Mouse (Mus musculus): ENCODE data around the gene Tas2r118. TPM values are rescaled to one million over a fixed set of nuclear protein-coding genes. Genes with fewer than 3 reads are reported as not detected.

The Tas2r118 gene
- not detected in 2 replicates for polyA plus RNA-seq (2015; fragmentation: Nextera tagmentation; extraction: Ambion mirVana)

GRCm38 (mm10) chr6:23969960-23970359 is at the start of gene Tas2r118:
Tas2r118 (minus strand) TSS chr6:23970060.
- no peak for ATAC-seq
- H3K4me2 ChIP-seq (replicated peaks; ENCODE audit: low read depth), result no peak within 1 kb of the TSS
- H3K9ac ChIP-seq (ENCODE audit: low read depth, low read length), result no peak within 1 kb of the TSS
- H3K27me3 ChIP-seq (replicated peaks; ENCODE audit: control insufficient read depth, insufficient read depth, low read length), result no peaks in the 10 kb centered on the region
- H3K4me1 ChIP-seq (replicated peaks; ENCODE audit: control insufficient read depth, insufficient read depth, low read length), result no peaks in the 10 kb centered on the region
- WGBS, result 92% methylated on average over 5 of the region's 5 CpGs
- H3K9me3 ChIP-seq (ENCODE audit: control insufficient read depth), result no peaks in the 10 kb centered on the region
- no peak for TF ChIP-seq CTCF (IDR thresholded peaks at IDR 0.05; ENCODE audit: low read depth)
- no peaks in the 10 kb centered on the region for H3K36me3 ChIP-seq (ENCODE audit: control insufficient read depth, insufficient read depth)
- H3K27ac ChIP-seq (ENCODE audit: low read depth, low read length), result no peak within 1 kb of the TSS
- no peak within 1 kb of the TSS for H3K4me3 ChIP-seq (ENCODE audit: low read depth, low read length)

- H3K4me1 ChIP-seq (replicated peaks; ENCODE audit: control insufficient read depth, insufficient read depth, low read length), result no peaks in the 10 kb centered on the region
- no peaks in the 10 kb centered on the region for H3K36me3 ChIP-seq (ENCODE audit: control insufficient read depth, insufficient read depth)
- no peak for TF ChIP-seq CTCF (IDR thresholded peaks at IDR 0.05; ENCODE audit: low read depth)
- ATAC-seq, result peak; percentile 82
- no peaks in the 10 kb centered on the region for H3K9me3 ChIP-seq (ENCODE audit: control insufficient read depth)
- no peak overlapping the region for H3K4me2 ChIP-seq (replicated peaks; ENCODE audit: low read depth)
- 56% methylated on average over 5 of the region's 5 CpGs for WGBS
- no peaks in the 10 kb centered on the region for H3K27me3 ChIP-seq (replicated peaks; ENCODE audit: control insufficient read depth, insufficient read depth, low read length)
- no peak overlapping the region for H3K27ac ChIP-seq (ENCODE audit: low read depth, low read length)
- no peak overlapping the region for H3K9ac ChIP-seq (ENCODE audit: low read depth, low read length)
- H3K4me3 ChIP-seq (ENCODE audit: low read depth, low read length), result no peak overlapping the region
Measured at GRCm38 (mm10) chr6:24018320-24018719, 48.5 kb upstream of the Tas2r118 start.

- H3K9ac ChIP-seq (ENCODE audit: low read depth, low read length), result no peak overlapping the region
- no peak overlapping the region for H3K4me2 ChIP-seq (replicated peaks; ENCODE audit: low read depth)
- no peak for ATAC-seq
- H3K36me3 ChIP-seq (ENCODE audit: control insufficient read depth, insufficient read depth), result no peaks in the 10 kb centered on the region
- no peak overlapping the region for H3K4me3 ChIP-seq (ENCODE audit: low read depth, low read length)
- H3K27me3 ChIP-seq (replicated peaks; ENCODE audit: control insufficient read depth, insufficient read depth, low read length), result no peaks in the 10 kb centered on the region
- no peaks in the 10 kb centered on the region for H3K9me3 ChIP-seq (ENCODE audit: control insufficient read depth)
- no peak for TF ChIP-seq CTCF (IDR thresholded peaks at IDR 0.05; ENCODE audit: low read depth)
- WGBS, result 69% methylated on average over 2 of the region's 2 CpGs
- H3K4me1 ChIP-seq (replicated peaks; ENCODE audit: control insufficient read depth, insufficient read depth, low read length), result no peaks in the 10 kb centered on the region
- no peak overlapping the region for H3K27ac ChIP-seq (ENCODE audit: low read depth, low read length)
Measured at GRCm38 (mm10) chr6:23993276-23993675, 23.4 kb upstream of the Tas2r118 start.

- H3K4me2 ChIP-seq (replicated peaks; ENCODE audit: low read depth), result no peak overlapping the region
Measured at GRCm38 (mm10) chr6:23990687-23991387, 21.0 kb upstream of the Tas2r118 start.

GRCm38 (mm10) chr6:23986293-23986692 is 16.4 kb upstream of the Tas2r118 start:
- Histone ChIP-seq H3K36me3 (ENCODE audit: control insufficient read depth, insufficient read depth) (no peaks in the 10 kb centered on the region), H3K4me1 (replicated peaks; ENCODE audit: control insufficient read depth, insufficient read depth, low read length) (no peaks in the 10 kb centered on the region), H3K4me3 (ENCODE audit: low read depth, low read length) (no peak overlapping the region), H3K9ac (ENCODE audit: low read depth, low read length) (no peak overlapping the region), H3K4me2 (replicated peaks; ENCODE audit: low read depth) (no peak overlapping the region), H3K27me3 (replicated peaks; ENCODE audit: control insufficient read depth, insufficient read depth, low read length) (no peaks in the 10 kb centered on the region), H3K27ac (ENCODE audit: low read depth, low read length) (no peak overlapping the region), H3K9me3 (ENCODE audit: control insufficient read depth) (no peaks in the 10 kb centered on the region)
- no peak for TF ChIP-seq CTCF (IDR thresholded peaks at IDR 0.05; ENCODE audit: low read depth)
- 93% methylated on average over 1 of the region's 1 CpGs for WGBS
- ATAC-seq, result no peak

More at GRCm38 (mm10) chr6:23990687-23991387, 21.0 kb upstream of the Tas2r118 start:
- no peak overlapping the region for H3K4me3 ChIP-seq (ENCODE audit: low read depth, low read length)
- no peak for ATAC-seq
- H3K27ac ChIP-seq (ENCODE audit: low read depth, low read length), result no peak overlapping the region
- H3K36me3 ChIP-seq (ENCODE audit: control insufficient read depth, insufficient read depth), result no peaks in the 10 kb centered on the region
- H3K9me3 ChIP-seq (ENCODE audit: control insufficient read depth), result no peaks in the 10 kb centered on the region
- no peaks in the 10 kb centered on the region for H3K27me3 ChIP-seq (replicated peaks; ENCODE audit: control insufficient read depth, insufficient read depth, low read length)
- WGBS, result 75% methylated on average over 3 of the region's 3 CpGs
- H3K4me1 ChIP-seq (replicated peaks; ENCODE audit: control insufficient read depth, insufficient read depth, low read length), result no peaks in the 10 kb centered on the region
- no peak overlapping the region for H3K9ac ChIP-seq (ENCODE audit: low read depth, low read length)
- TF ChIP-seq CTCF (IDR thresholded peaks at IDR 0.05; ENCODE audit: low read depth), result no peak

GRCm38 (mm10) chr6:23966980-23967379 is 2.9 kb downstream of the Tas2r118 start:
- no peak overlapping the region for H3K4me3 ChIP-seq (ENCODE audit: low read depth, low read length)
- no peaks in the 10 kb centered on the region for H3K36me3 ChIP-seq (ENCODE audit: control insufficient read depth, insufficient read depth)
- 60% methylated on average over 2 of the region's 2 CpGs for WGBS
- H3K4me1 ChIP-seq (replicated peaks; ENCODE audit: control insufficient read depth, insufficient read depth, low read length), result no peaks in the 10 kb centered on the region
- H3K4me2 ChIP-seq (replicated peaks; ENCODE audit: low read depth), result no peak overlapping the region
- no peak for ATAC-seq
- no peak for TF ChIP-seq CTCF (IDR thresholded peaks at IDR 0.05; ENCODE audit: low read depth)
- H3K9me3 ChIP-seq (ENCODE audit: control insufficient read depth), result no peaks in the 10 kb centered on the region
- no peak overlapping the region for H3K27ac ChIP-seq (ENCODE audit: low read depth, low read length)
- no peak overlapping the region for H3K9ac ChIP-seq (ENCODE audit: low read depth, low read length)
- H3K27me3 ChIP-seq (replicated peaks; ENCODE audit: control insufficient read depth, insufficient read depth, low read length), result no peaks in the 10 kb centered on the region
